Mouse (Mus musculus) limb, embryonic 14.5 days (tissue): ENCODE results near the gene Rnf4. TPM values are rescaled to one million over a fixed set of nuclear protein-coding genes. Genes with fewer than 3 reads are reported as not detected.

Source experiments
- ATAC-seq: fragments of 200-750 bp; cut with Nextera tagmentation; 2 replicates; pipeline ENCODE4 v1.8.0; 2017; ENCODE audit warnings: low read depth, moderate number of reproducible peaks, moderate TSS enrichment; ENCODE audit not compliant: low FRiP score
- DNase-seq: peaks from one replicate; pipeline ENCODE4 v3.0.0-alpha.2; 2015; ENCODE audit warnings: low spot score
- H3K27ac ChIP-seq: fragments of 300-500 bp; sonication (generic); replicated peaks from 2 replicates; pipeline ENCODE4 v1.5.1; 2014; ENCODE audit warnings: low read depth, mild to moderate bottlenecking, low read length, moderate library complexity, mixed read lengths
- H3K27me3 ChIP-seq: fragments of 300-500 bp; sonication (generic); 2 replicates; pipeline ENCODE4 v1.6.1; 2014; ENCODE audit warnings: low read length, mixed read lengths; ENCODE audit not compliant: control insufficient read depth, insufficient read depth
- H3K36me3 ChIP-seq: fragments of 300-500 bp; sonication (generic); 2 replicates; pipeline ENCODE4 v1.6.1; 2014; ENCODE audit warnings: mild to moderate bottlenecking, low read length, moderate library complexity, mixed read lengths; ENCODE audit not compliant: control insufficient read depth, insufficient read depth
- H3K4me1 ChIP-seq: fragments of 300-500 bp; sonication (generic); 2 replicates; pipeline ENCODE4 v1.6.1; 2014; ENCODE audit warnings: antibody characterized with exemption, low read length, mixed read lengths; ENCODE audit not compliant: control insufficient read depth, insufficient read depth
- H3K4me2 ChIP-seq: fragments of 300-500 bp; sonication (generic); replicated peaks from 2 replicates; pipeline ENCODE4 v1.6.1; 2014; ENCODE audit warnings: low read depth, mild to moderate bottlenecking, low read length, moderate library complexity; ENCODE audit not compliant: severe bottlenecking
- H3K4me3 ChIP-seq: fragments of 300-500 bp; sonication (generic); replicated peaks from 2 replicates; pipeline ENCODE4 v1.5.1; 2014; ENCODE audit warnings: low read length
- H3K9ac ChIP-seq: fragments of 300-500 bp; sonication (generic); 2 replicates; pipeline ENCODE4 v1.6.1; 2014; ENCODE audit warnings: mild to moderate bottlenecking, low read depth, low read length, moderate library complexity; ENCODE audit not compliant: severe bottlenecking
- H3K9me3 ChIP-seq: fragments of 300-500 bp; sonication (generic); 2 replicates; pipeline ENCODE4 v1.6.1; 2016; ENCODE audit warnings: low read length; ENCODE audit not compliant: control insufficient read depth
- POLR2A ChIP-seq: fragments of 200-500 bp; IDR thresholded peaks from 2 replicates; pipeline ENCODE4 v1.8.0; 2012; ENCODE audit warnings: inconsistent platforms, mild to moderate bottlenecking, moderate library complexity, borderline replicate concordance; ENCODE audit not compliant: insufficient read depth, insufficient read length; ENCODE audit errors: extremely low read depth
- WGBS: fragments of 180-500 bp; shearing (Covaris S2); extraction: QIAGEN DNeasy Blood & Tissue Kit; methylation state at CpG from one replicate; pipeline ENCODE4 v1.1.7; 2014; 5-methylcytosine and 5-hydroxymethylcytosine counted together
- polyA plus RNA-seq, 2 experiments: library from polyadenylated mRNA; depleted of rRNA in 1 of 2; stranded (reverse) in 1 of 2; unstranded in 1 of 2; fragments of >200 nt; fragmentation: Nextera tagmentation in 1 of 2; extraction: Ambion mirVana in 1 of 2; gene quantifications; 2 replicates each; pipeline versions ENCODE4 v1.2.1 to v1.2.3; 2012 to 2014

The Rnf4 gene
- polyA plus RNA-seq, 2 experiments = 130 to 154 TPM

DNA sequence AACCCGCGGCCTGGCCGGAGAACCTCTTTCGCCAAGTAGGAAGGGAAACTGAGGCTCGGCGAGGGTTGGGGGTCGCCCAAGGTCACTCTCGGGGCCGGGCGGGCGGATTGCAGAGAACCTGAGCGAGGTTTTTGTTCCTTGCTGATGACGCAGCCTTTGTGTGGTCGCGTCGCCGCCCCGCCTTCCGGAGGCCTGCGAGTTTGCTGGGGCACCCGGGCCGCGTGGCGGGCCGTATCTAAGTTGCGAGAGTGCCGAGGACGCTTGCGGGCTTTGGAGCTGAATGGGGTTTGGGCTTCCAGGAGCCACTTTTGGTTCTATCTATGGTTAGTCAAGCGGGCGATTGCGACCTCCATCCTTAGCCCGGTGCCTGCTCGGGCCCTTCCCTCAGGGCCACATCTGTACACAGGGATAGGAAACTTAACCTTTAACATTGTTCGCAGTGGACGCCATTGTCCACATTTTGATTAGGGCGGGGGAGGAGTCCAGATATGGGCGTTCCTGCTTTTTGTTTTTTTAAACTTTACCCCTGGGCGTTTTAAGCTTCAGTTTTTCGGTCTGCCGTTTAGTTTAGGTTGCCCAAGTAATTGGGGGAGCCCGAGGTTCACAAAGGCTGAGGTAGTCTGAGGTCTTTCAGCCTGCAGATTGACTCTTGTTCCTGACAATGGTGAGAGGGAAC, 824 bp downstream of the Rnf4 start:
- ATAC-seq (no peak), DNase-seq (peak; percentile 48)
- no peak for TF ChIP-seq POLR2A
- under 1% methylated on average over 38 of the region's 42 CpGs for WGBS
- Histone ChIP-seq H3K27me3 (no peaks in the 10 kb centered on the region), H3K9me3 (no peaks in the 10 kb centered on the region), H3K27ac (peak overlapping the region; percentile 98), H3K9ac (peak overlapping the region; percentile 98), H3K4me1 (peaks cover 14% of the 10 kb centered on the region), H3K4me2 (peak overlapping the region; percentile 93), H3K4me3 (peak overlapping the region; percentile 98), H3K36me3 (no peaks in the 10 kb centered on the region; the same call in 1 of the 2 replicates)

DNA sequence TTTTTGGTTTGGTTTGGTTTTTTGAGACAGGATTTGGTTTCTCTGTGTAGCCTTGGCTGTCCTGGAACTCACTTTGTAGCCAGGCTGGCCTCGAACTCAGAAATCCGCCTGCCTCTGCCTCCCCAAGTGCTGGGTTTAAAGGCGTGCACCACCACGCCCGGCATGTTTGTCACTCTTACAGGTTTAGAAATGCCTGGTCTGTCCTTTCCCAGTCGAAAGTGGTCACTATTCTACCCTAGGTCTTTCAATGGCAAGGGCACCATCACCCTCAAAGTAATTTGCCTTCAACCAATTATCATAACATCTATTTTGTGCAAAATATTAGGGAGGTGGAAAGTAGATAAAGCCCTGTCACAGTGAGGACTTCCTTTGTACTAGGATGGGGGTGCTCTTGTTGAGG, 4.2 kb downstream of the Rnf4 start:
- Histone ChIP-seq H3K4me3 (no peak overlapping the region), H3K9me3 (no peaks in the 10 kb centered on the region), H3K4me2 (no peak overlapping the region), H3K4me1 (peaks cover 12% of the 10 kb centered on the region), H3K27me3 (no peaks in the 10 kb centered on the region), H3K36me3 (peaks cover 26% of the 10 kb centered on the region), H3K27ac (no peak overlapping the region), H3K9ac (no peak overlapping the region)
- ATAC-seq (no peak), DNase-seq (no peak)
- TF ChIP-seq POLR2A = no peak
- whole genome bisulfite sequencing = 93% methylated on average over 6 of the region's 6 CpGs

GRCm38 (mm10) chr5:34352084-34352631, 16.1 kb downstream of the Rnf4 start:
- H3K9me3 ChIP-seq = no peaks in the 10 kb centered on the region
- no peak overlapping the region for H3K4me3 ChIP-seq
- WGBS = 91% methylated on average over 3 of the region's 3 CpGs
- DNase-seq (no peak), ATAC-seq (no peak)
- peaks cover 96% of the 10 kb centered on the region for H3K36me3 ChIP-seq
- no peak overlapping the region for H3K27ac ChIP-seq
- no peaks in the 10 kb centered on the region for H3K27me3 ChIP-seq
- no peak overlapping the region for H3K9ac ChIP-seq
- no peaks in the 10 kb centered on the region for H3K4me1 ChIP-seq
- no peak overlapping the region for H3K4me2 ChIP-seq
- no peak for TF ChIP-seq POLR2A

GRCm38 (mm10) chr5:34360261-34360660, 24.2 kb downstream of the Rnf4 start:
- H3K9me3 ChIP-seq = no peaks in the 10 kb centered on the region
- TF ChIP-seq POLR2A = no peak
- DNase-seq = no peak
- no peaks in the 10 kb centered on the region for H3K27me3 ChIP-seq
- H3K4me2 ChIP-seq = no peak overlapping the region
- no peak overlapping the region for H3K27ac ChIP-seq
- H3K4me1 ChIP-seq = no peaks in the 10 kb centered on the region
- peaks cover 58% of the 10 kb centered on the region for H3K36me3 ChIP-seq
- 92% methylated on average over 3 of the region's 3 CpGs for WGBS
- H3K9ac ChIP-seq = no peak overlapping the region
- no peak for ATAC-seq
- H3K4me3 ChIP-seq = no peak overlapping the region

GRCm38 (mm10) chr5:34363115-34363514, 27.0 kb downstream of the Rnf4 start:
- ATAC-seq = no peak

More at GRCm38 (mm10) chr5:34363115-34363514, 27.0 kb downstream of the Rnf4 start:
- TF ChIP-seq POLR2A = no peak
- H3K27me3 ChIP-seq = no peaks in the 10 kb centered on the region
- no peaks in the 10 kb centered on the region for H3K9me3 ChIP-seq
- H3K4me2 ChIP-seq = no peak overlapping the region
- H3K4me1 ChIP-seq = no peaks in the 10 kb centered on the region
- peaks cover 30% of the 10 kb centered on the region for H3K36me3 ChIP-seq
- H3K9ac ChIP-seq = no peak overlapping the region
- no peak overlapping the region for H3K4me3 ChIP-seq
- DNase-seq = no peak
- no peak overlapping the region for H3K27ac ChIP-seq
